Comparison of ENCODE assay signal across 8 mouse cellular contexts in genomic region chrX:49287700-49288563, GRCm38 (mm10). TPM values are rescaled to one million over a fixed set of nuclear protein-coding genes. Genes with fewer than 3 reads are reported as not detected.
A peak's percentile ranks its signal among the peaks of the same experiment; 100 is the strongest.
DNase-seq lines count a peak whose midpoint lies in the region; ATAC-seq and TF ChIP-seq lines count a peak whose summit lies in the region.

Gene Enox2, minus strand, starts transcription at chrX:49288259.

- H3K4me1 ChIP-seq in hindbrain, embryonic 10.5 days (replicated peaks): no peaks in the 10 kb centered on the region
- no peaks in the 10 kb centered on the region for H3K4me1 ChIP-seq in lung, postnatal 0 days (ENCODE audit: insufficient read depth, low read depth, low read length)

- H3K36me3 ChIP-seq in hindbrain, embryonic 10.5 days: no peaks in the 10 kb centered on the region
- no peaks in the 10 kb centered on the region for H3K36me3 ChIP-seq in lung, postnatal 0 days (ENCODE audit: insufficient read depth, low read length)

- no peak for TF ChIP-seq CTCF in lung, postnatal 0 days (IDR thresholded peaks at IDR 0.05)

- TF ChIP-seq EP300 in lung, postnatal 0 days (IDR thresholded peaks at IDR 0.05): no peak

- 19% methylated on average over 26 of the region's 26 CpGs for WGBS in hindbrain, embryonic 10.5 days
- 12% methylated on average over 17 of the region's 26 CpGs for WGBS in lung, postnatal 0 days

- peak within 1 kb of the TSS; percentile 49 for H3K4me2 ChIP-seq in lung, postnatal 0 days (replicated peaks; ENCODE audit: low read depth, low read length)

- H3K4me3 ChIP-seq in hindbrain, embryonic 10.5 days: peak within 1 kb of the TSS; percentile 61
- H3K4me3 ChIP-seq in lung, postnatal 0 days (ENCODE audit: low read depth, low read length): peak within 1 kb of the TSS; percentile 56

- H3K27ac ChIP-seq in hindbrain, embryonic 10.5 days: peak within 1 kb of the TSS; percentile 90
- H3K27ac ChIP-seq in lung, postnatal 0 days (ENCODE audit: low read length): peak within 1 kb of the TSS; percentile 68

- H3K27me3 ChIP-seq in hindbrain, embryonic 10.5 days (ENCODE audit: insufficient read depth, poor library complexity, severe bottlenecking): no peaks in the 10 kb centered on the region
- no peaks in the 10 kb centered on the region for H3K27me3 ChIP-seq in lung, postnatal 0 days (replicated peaks; ENCODE audit: insufficient read depth, low read length)

- DNase-seq in MN1 (ENCODE audit: low spot score): peak; percentile 86
- peak; percentile 92 for DNase-seq in cerebellum, adult 9-10 months
- peak; percentile 80 for DNase-seq in hindbrain, embryonic 10.5 days (ENCODE audit: low spot score)
- peak; percentile 95 for DNase-seq in layer of hippocampus, adult 9-11 months
- DNase-seq in lung, postnatal 0 days (ENCODE audit: low spot score): peak; percentile 96
- peak; percentile 49 for DNase-seq in ovary, postnatal 14 days (ENCODE audit: low spot score)
- DNase-seq in thymus, postnatal 14 days: peak; percentile 77

- peak within 1 kb of the TSS; percentile 56 for H3K9ac ChIP-seq in lung, postnatal 0 days (replicated peaks; ENCODE audit: low read depth)

- no peaks in the 10 kb centered on the region for H3K9me3 ChIP-seq in hindbrain, embryonic 10.5 days
- H3K9me3 ChIP-seq in lung, postnatal 0 days (ENCODE audit: low read length): no peaks in the 10 kb centered on the region

- ATAC-seq in frontal cortex, adult (ENCODE audit: low TSS enrichment): peak; percentile 100
- ATAC-seq in lung, postnatal 0 days: peak; percentile 100

RNA-seq across cellular contexts. Expression of gene Enox2, which starts in this region (rescaled TPM):
- 10.2 and 11.6 TPM in 2 replicates for polyA plus RNA-seq in hindbrain, embryonic 10.5 days (2016; fragmentation: Nextera tagmentation; extraction: Ambion mirVana)
- polyA plus RNA-seq in lung, postnatal 0 days (2015; fragmentation: Nextera tagmentation; extraction: Ambion mirVana): 8.0 and 9.2 TPM in 2 replicates

Comparison
In these comparisons a context has a peak if more than half of its experiments do, and no peak if none do; other contexts are left out.
1. Peak in every context shown above with its lines: DNase-seq, ATAC-seq, H3K4me3 ChIP-seq and H3K27ac ChIP-seq.